Mouse (Mus musculus): ENCODE data around the gene Chsy1.

The Chsy1 gene

GRCm38 (mm10) chr7:66108961-66109854 is at the start of gene Chsy1:
Chsy1 (plus strand) TSS chr7:66109515.
- no peak for DNase-seq (ENCODE audit: extremely low read depth, low read depth, low spot score)

GRCm38 (mm10) chr7:66060066-66060956 is 49.0 kb upstream of the Chsy1 start:
- DNase-seq (ENCODE audit: extremely low read depth, low read depth, low spot score): no peak

- no peak for DNase-seq (ENCODE audit: extremely low read depth, low read depth, low spot score)
These were observed 48.3 kb upstream of the Chsy1 start for GRCm38 (mm10) chr7:66061057-66061456.

GRCm38 (mm10) chr7:66076411-66076810 is 32.9 kb upstream of the Chsy1 start:
- no peak for DNase-seq (ENCODE audit: extremely low read depth, low read depth, low spot score)

DNA sequence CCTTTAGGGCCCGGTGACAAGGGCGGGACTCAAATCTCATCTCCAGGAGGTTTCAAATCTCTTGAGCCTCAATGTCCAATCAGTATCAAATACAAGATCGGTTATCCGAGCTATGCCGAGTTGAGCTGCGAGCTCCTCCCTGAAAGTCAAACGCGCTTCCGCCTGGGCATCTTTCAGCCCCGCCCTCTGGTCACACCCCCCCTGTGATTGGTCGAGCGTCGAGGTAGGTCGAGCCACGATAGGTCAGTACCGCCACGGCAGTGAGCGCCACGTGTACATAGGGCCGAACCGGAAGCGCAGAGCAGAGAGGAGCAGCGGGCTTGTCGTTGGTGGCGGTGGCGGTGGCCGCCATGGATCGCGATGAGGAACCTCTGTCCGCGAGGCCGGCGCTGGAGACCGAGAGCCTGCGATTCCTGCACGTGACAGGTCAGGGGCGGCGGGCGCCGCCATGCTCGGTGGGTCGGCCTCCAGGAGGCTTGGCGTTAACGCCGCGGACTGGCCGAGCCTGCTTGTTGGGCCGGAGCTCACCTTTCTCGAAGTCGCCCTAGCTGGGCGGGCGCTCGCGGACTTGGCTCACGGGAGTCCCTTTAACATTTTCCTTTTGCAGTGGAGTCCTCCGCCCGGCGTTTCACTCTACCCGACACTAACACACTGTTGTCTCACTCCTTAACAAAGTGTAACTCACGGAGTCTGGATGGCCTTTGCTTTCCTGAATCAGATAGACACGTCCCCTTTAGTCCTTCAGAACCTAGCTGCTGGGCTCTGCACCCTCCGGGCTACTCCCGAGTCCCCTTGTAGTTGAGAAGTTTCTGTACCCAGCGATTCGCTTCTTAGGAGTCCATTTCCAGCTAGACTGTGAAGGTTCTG is 29.7 kb upstream of the Chsy1 start, which contains the start of gene Selenos:
TSS of gene Selenos (plus strand) at position 286 of the 867 bp plus-strand sequence.
- DNase-seq (ENCODE audit: extremely low read depth, low read depth, low spot score): no peak

DNA sequence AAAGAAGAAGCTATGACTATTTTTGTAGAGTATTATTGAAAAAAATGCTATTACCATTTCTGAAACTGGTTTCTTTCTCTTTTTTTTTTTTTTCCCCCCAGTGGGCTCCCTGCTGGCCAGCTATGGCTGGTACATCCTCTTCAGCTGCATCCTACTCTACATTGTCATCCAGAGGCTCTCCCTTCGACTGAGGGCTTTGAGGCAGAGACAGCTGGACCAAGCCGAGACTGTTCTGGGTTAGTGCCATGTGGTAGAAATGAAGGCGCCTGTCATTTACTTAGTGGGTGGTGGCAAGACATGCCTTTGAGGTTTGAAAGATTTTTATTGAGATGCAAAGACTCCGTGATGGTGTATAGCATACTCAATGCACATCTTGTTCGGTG is 29.1 kb upstream of the Chsy1 start:
- no peak for DNase-seq (ENCODE audit: extremely low read depth, low read depth, low spot score)

- no peak for DNase-seq (ENCODE audit: extremely low read depth, low read depth, low spot score)
These were observed 25.6 kb upstream of the Chsy1 start for GRCm38 (mm10) chr7:66083757-66084156.

DNA sequence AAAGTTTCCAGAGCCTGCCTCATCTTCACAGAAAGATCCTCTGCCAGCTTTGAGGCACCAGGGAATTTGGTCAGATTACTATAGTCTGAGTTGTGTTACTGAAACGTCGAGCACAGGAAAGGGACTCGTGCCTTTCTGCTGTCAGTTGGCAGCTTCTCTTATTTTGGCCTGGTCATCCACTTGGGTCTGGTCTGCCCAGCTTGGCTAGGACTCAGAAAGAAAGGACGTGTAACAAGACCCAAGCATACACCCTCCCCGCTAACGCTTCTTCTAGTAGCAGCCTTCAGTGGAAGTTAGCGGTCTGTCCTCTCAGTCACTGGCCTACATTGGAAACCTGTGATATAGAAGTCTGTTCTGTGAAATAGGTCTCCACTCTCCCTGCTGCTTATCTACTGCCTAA is 24.8 kb upstream of the Chsy1 start:
- no peak for DNase-seq (ENCODE audit: extremely low read depth, low read depth, low spot score)

DNA sequence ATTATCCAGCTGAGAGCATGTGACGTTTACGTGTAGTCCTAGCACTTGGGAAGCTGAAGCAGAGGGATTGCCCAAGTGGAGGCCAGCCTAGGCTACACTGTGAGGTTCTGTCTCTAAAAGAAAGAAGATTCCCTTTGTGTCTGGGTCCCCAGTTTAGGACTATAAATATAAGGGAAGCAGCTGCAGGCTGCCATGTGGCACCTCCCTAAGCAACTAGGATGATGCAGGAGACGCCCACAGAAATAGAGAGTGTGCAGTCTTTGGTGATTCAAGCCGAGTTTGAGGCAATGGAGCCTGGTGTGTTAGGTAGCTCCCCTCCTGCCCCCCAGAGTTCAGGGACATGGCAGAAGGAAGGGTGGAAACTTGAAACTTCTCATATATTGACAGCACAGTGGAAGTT is 21.7 kb upstream of the Chsy1 start:
- DNase-seq (ENCODE audit: extremely low read depth, low read depth, low spot score): no peak

DNA sequence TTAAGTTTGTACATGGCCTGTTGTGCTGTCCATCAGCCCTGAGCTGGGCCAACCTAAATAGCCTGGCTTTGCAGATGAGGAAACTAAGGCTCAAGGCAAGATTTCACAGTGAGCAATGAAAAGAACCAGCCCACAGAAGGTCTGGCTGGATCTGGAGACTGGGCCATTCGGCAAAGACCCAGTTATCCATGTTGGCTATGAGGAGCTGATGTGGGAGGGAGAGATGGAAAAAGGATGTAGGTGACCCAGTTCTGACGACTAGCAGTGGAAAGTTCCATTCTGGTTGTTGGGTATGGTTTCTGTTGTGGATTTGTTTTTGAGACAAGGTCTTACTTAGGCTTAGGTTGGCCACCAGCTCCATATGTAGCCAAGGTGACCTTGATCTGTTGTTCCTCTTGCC is 21.2 kb upstream of the Chsy1 start:
- peak; percentile 77 for DNase-seq (ENCODE audit: extremely low read depth, low read depth, low spot score)

- peak; percentile 84 for DNase-seq (ENCODE audit: extremely low read depth, low read depth, low spot score)
These were observed 18.6 kb upstream of the Chsy1 start for GRCm38 (mm10) chr7:66090676-66091190.

GRCm38 (mm10) chr7:66091553-66091952 is 17.8 kb upstream of the Chsy1 start:
- DNase-seq (ENCODE audit: extremely low read depth, low read depth, low spot score): no peak

GRCm38 (mm10) chr7:66092656-66093055 is 16.7 kb upstream of the Chsy1 start:
- no peak for DNase-seq (ENCODE audit: extremely low read depth, low read depth, low spot score)

DNA sequence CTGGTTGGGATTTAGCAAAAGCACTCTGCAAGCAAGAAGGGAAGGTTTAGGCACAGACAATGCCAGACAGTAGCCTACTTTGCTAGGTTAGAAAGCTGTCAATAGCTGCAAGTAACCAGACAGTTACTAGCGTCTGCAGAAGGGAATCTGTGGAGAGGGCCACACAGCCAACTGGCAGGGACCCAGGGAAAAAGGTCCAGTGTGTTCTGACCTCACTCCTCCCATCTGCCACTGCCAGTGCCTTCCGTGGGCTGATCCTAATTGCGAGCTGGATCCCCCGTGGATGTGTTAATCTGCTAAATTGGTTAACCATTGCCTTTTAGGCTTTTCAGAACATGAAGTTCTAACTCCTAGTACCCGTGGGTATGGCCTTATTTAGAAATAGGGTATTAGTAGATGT is 15.2 kb upstream of the Chsy1 start:
- DNase-seq (ENCODE audit: extremely low read depth, low read depth, low spot score): no peak

DNA sequence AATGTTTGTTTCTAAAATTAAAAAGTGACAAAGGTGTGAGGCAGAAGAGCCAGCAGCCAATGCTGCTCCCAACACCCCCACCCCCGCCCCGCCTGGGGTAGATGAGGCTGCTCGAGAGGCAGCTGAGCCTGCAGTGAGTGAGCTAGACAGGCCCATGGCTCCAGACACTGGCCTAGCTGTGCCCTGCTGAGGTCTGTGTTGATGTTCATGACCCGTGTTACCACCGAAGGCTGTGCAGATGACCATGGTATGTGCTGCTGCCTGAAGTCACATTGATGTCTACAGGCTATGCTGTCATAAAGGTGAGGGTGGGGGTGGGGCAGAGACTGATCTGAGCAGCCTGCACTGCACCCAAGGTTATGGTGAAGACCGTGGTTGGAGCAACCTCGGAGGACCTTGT is 10.5 kb upstream of the Chsy1 start:
- DNase-seq (ENCODE audit: extremely low read depth, low read depth, low spot score): no peak

DNA sequence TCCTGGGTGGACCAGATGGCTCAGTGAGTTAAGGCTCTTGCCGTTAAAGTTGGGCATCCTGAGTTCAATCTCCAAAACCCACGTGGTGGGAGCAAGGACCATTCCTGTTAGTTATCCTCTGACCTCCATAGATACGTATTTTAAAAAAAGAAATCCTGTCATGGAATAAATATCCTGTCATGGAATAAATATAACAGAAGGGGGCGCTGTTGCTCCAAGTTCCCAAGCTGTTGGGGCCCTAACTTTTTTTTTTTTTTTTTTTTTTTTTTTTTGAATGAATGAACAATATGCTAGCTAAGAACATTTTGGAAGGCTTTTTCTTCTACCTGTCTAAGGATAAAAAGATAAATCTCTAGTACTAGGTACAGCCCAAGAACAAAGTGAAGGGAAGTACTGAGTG is 7.4 kb upstream of the Chsy1 start:
- DNase-seq (ENCODE audit: extremely low read depth, low read depth, low spot score): no peak

DNA sequence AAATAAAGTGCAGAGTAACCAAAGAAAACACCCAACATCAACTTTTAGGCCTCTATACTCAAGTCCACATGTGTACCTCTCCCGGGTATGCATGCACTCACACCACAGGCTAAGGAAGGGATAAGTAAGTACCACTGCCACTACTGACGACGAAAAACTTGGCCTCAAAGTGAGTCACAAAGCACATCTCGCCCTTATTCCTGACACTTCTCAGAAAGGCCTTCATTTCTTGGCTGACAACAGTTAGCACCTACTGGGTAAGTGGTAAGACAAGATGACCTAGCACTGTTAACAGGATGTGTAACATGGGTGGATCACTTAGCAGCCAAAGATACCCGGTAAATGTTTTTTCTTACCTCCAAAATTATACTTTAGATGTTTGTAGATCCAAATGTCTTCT is 4.8 kb upstream of the Chsy1 start:
- no peak for DNase-seq (ENCODE audit: extremely low read depth, low read depth, low spot score)

DNA sequence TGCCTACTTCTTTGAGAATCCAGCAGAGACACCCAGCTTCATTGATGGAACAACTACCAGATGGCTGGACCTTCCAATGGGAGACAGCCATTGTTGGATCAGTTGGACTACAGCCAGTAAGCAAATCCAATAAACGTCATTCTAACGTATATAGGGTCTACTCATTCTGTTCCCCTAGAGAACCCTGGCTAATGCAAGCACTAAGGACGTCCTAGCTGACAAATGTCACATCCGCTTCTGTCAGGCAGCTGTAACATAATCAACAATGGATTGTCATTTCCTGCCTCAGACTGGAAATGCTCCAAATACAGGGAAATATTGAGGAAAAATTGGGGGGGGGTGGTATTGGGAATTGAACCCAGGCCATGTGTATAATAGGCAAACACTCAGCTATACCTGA is 3.5 kb upstream of the Chsy1 start:
- no peak for DNase-seq (ENCODE audit: extremely low read depth, low read depth, low spot score)

DNA sequence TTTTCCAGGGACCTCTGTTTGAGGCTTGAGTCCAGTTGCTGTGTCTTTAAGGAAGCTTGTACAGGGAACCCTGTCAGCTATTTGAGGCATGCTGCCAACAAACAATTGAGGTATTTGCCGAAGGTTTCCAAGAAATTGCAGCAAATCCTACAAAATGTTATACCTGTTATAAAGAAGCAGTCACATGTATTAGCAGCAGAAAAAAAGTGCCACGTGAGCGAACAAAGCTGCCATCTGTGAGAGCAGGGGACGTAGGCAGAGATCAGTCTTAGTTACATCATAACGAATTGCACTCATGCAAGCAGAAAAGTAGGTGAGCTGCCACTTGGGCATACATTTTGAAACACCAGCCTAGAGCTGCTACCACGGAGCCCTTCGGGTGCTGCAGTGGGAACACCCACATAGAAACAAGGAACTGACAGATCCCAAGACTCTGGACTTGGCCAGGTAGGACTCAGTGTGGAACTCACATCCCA is 2.7 kb upstream of the Chsy1 start:
- DNase-seq (ENCODE audit: extremely low read depth, low read depth, low spot score): peak; percentile 68

- no peak for DNase-seq (ENCODE audit: extremely low read depth, low read depth, low spot score)
These were observed 2.1 kb upstream of the Chsy1 start for GRCm38 (mm10) chr7:66107206-66107605.

- DNase-seq (ENCODE audit: extremely low read depth, low read depth, low spot score): no peak
These were observed 1.4 kb upstream of the Chsy1 start for GRCm38 (mm10) chr7:66107930-66108329.

Measured in fat pad, adult 2 months (tissue).